Mouse (Mus musculus) gastrocnemius, adult 18-20 months (tissue): Measurements from ENCODE around the gene Vps33a. TPM values are rescaled to one million over a fixed set of nuclear protein-coding genes. Genes with fewer than 3 reads are reported as not detected.
"Not testable (repeated sequence)": the region's sequence is repeated elsewhere in the genome, so short reads cannot be mapped to it uniquely, and the experiment has no call there.

ENCODE experiments used
- DNase-seq: peaks from one replicate; pipeline ENCODE4 v3.0.0; 2021; ENCODE audit warnings: low spot score
- total RNA-seq, 2 experiments: library from RNA; stranded (reverse); gene quantifications; 2 replicates each; pipeline ENCODE4 v1.2.3; 2021

Vps33a gene
- total RNA-seq, 2 experiments from 2014 or later, result 32.1 to 39.9 TPM

DNA sequence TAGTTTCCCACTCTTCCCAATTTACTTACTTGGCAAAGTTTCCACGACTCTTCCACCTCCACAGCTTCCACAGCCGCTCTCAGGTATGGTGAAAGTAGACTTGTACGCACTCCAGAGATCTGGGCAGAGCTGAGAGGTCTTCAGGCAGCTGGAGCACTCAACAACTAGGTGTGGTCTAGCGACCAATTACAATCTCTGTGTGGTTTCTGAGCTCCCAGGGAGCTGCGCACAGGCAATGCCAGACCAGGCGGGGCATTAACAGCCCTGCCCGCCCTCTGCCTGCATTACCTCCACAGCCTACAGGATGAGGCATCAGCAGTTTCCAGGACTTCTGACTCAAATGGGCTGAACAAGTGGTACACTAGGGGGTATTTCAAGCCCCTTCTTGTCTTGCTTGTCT is 47.6 kb downstream of the Vps33a start, which contains the start of gene Gm49027:
Gene Gm49027, minus strand, starts transcription at position 208 of the 400 bp plus-strand sequence.
- no peak for DNase-seq

DNA sequence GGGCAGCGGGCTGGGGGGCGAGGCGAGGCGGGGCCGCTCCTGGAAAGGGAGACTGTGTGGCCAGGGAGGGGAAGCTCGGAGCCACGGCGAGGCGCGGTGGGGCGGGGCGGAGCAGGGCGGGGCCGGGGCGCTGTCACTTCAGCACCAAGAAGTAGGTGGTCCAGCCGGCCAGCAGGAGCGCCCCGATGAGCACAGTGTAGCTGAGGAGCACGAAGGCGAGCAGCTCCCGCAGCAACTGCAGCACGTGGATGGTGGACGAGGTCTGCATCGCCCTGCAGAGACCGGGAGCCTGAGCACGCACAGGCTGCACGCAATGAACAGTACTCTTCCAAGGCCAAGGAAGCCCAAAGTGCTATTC is 48.5 kb downstream of the Vps33a start:
- no peak for DNase-seq

DNA sequence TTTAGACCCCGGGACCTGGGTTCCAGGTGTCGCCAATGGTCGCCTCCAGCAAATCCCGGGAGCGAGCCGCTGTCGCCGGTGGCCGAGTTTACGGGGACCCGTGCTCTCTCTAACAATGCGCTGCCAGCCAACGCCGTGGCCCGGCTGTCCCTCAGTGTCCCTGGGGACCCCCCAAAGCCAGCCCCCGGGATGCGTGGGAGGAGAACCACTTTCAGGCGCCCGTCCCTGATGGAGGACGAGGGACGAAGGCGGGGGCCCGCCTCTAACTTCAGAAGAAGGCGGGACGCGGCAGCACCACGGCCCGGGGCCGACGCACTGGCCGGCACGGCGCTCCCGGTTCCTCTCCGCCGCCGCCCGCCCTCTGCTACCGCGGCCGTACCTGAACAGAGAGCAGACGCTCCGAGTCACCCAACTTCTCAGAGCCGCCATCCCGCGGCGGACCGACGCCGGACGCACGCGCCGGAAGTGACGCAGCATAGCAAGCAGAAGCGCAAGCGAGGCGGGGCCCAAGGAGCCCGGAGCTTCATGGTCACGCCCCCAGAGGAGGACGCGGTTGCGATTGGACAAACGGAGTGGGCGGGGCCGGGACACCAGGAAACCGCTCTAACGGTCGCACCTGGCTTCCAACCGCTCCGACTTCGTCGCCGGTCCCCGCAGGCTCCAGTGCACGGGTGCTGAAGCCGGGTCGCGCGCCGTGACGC is 49.0 kb downstream of the Vps33a start, which contains the start of gene Diablo:
Gene Diablo, minus strand, starts transcription at position 485 of the 701 bp plus-strand sequence.
- DNase-seq, result peak; percentile 98

DNA sequence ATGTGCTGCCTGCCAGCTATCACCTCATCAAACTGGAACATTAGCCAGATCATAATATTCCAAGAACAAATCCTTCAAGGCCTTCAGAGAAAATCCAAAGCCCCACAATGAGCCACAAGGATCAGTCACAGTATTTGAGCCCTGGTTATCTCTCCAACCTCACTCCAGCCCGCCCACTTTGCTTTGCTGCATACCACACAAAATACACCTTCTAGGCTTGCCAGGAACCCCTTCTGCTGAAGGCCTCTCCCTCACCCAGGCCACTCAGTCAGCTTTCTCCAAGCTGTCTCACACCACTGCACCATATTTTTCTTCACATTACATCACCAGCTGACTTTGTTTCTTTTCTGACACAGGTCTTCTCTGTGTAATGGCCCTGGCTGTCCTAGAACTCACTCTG is 50.7 kb downstream of the Vps33a start:
- no peak for DNase-seq

DNA sequence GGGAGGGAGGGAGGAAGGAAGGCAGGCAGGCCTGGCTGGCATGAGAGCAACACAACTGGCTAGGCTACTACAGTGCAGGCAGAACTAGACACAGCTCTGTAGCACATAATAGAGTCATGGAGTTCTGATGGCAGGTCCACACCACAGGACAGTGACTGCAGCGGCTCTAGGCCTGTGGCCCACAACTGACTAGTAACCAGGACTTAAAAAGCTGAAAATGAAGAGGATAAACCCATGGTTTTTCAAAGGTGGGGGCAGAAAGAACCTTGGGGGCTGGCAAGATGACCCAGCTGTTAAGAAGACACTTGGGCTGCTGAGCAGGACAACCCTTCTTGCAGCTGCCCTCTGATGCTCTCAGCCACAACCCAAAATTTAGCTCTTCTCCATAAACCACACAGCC is 51.2 kb downstream of the Vps33a start:
- no peak for DNase-seq

DNA sequence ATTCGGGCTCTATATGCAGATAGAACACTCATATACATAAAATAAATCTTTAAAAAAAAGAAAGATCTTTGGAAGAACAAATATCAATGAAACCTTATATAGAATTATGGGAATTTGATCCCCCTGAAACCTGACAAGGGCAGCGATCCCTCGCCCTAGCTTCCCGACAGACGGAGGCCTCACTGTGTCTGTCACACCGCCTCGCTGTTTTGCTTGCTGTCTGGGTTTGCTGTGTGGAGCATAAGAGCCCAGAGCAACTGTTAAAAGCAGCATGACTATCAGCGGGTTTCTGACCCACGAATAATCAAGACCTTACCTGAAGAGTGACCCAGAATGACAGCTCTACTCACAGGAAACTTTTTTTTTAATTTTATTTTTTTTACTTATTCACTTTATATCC is 52.2 kb downstream of the Vps33a start:
- no peak for DNase-seq

DNA sequence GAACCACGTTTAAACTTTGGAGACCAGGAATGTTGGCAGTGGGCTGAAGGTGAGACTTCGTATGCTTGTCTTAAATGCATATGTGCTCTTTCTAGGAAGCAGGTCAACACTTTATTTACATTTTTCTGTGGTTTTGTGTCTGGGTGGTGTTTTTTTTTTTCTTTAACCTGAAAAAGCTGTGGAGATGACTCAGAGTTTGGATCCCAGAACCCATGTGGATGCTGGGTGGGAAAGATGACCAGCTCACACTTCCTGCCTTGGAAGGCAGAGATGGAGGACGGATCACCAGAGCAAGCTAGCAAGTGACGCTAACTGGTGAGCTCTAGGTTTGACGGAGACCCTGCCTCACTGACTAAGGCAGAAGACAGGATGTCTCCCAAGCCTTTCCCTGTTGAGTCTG is 58.0 kb downstream of the Vps33a start:
- no peak for DNase-seq

DNA sequence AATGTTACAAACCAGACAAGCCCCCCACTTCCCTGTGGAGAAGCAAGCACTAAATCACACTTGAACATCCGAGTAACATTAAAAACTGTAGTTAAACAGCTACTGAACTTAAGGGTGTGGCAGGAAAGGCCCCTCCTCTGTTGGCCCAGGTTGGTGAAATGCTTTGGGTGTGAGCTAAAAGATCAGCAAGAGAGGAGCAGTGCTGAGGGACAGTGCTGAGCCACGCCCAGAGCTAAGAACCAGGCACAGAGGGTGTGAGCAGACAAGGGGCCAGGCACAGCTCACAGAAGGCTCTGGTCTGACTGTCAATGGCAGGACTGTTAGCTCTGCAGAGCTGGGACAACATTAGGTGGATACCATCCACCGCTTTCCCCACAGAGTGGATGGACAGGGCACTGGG is 60.7 kb downstream of the Vps33a start:
- no peak for DNase-seq

DNA sequence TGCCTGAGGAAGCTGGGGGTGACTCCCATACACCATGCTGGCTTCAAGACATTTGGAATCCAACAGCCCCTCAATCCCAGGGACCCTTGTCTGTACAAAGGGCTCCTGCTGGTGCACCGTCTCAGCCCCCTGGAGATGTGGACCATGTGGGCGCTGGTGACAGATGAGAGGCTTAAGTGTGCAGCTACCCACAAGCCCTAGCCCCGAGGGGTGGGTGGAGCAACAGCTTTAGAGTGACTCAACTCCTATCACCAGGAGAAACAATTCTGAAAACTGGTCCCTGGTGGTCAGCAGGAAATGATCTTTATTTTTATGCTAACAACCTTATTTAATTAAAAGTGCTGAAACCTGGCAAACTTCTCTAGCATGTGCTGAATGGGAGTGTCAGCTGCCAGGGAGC is 61.4 kb downstream of the Vps33a start:
- not testable (repeated sequence) for DNase-seq

DNA sequence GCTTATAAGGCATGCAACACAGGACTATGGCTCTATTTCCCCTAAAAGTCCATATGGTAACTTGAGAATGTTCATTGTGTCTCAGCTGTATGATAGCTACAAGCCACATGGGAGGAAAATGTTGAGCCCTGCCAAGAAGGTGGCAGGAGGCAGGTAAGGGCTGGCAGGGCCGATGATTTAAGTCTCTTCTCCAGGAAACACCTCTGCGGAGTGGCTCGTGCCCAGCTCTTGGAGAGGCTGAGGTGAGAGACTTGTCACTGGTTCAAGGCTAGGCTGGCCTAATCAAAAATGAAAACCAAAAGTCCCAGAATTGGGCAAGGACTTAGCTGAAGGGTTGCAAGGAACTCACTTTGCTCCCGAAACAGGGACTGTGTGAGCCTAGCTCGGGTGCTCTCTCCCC is 62.7 kb downstream of the Vps33a start, which contains the start of gene B3gnt4:
Gene B3gnt4, plus strand, starts transcription at position 301 of the 400 bp plus-strand sequence.
- DNase-seq, result no peak

DNA sequence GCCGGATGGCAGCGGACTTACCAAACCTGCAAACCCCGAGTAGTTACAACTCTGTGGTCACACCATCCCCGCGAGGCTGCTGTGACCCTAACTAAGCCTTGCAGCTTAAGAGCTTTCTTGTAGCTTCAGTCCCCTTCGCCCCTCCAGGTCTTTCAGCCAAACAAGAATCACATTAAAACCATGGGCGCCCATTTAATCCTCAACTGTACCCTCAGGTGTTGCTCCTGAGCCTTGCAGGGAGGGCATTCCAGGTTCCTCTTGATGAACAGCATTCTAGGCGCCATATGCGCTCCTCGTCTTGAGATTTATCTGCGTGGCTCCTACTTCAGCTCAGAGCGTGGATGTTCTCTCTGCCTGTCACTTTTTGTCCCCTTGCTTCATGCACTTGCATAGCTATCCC is 63.9 kb downstream of the Vps33a start:
- DNase-seq, result no peak

DNA sequence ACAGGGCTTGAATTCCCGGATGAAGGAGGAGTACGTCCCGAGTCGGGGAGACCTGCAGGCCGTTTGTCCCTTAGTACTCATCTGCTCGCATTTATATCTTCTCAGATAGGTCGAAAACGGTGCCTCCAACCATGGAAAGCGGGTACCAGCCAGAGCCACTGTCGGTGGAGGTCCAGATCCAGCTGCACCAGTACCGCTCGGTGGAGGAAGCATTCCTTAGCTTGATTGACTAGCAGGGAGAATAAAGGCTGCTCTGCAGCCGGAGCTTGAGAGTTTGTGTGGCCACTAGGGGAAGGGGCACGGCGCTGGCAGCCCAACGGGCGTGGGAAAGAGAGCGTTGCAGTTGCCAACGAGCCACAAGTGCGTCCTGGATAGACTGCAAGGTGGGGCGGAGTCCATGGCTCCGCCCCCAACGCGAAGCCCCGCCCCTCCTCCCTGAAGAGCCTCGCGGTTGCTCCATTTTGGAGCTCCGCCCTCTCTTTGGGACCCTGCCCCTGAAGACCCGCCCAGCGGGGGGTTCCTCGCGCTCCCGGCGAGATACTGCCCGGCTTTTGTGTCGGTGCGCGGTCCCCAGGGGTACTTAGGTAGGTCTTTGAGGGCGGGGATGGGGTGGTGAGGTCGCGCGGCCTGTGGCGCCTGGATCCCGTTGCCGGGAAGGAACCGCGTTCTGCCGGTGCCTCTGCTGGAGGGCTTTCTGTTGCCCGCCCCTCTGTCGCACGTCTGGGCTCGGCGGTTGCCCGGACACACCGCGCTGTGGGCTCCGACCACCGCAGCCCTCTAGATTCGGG is 64.7 kb downstream of the Vps33a start:
- DNase-seq, result peak; percentile 71

DNA sequence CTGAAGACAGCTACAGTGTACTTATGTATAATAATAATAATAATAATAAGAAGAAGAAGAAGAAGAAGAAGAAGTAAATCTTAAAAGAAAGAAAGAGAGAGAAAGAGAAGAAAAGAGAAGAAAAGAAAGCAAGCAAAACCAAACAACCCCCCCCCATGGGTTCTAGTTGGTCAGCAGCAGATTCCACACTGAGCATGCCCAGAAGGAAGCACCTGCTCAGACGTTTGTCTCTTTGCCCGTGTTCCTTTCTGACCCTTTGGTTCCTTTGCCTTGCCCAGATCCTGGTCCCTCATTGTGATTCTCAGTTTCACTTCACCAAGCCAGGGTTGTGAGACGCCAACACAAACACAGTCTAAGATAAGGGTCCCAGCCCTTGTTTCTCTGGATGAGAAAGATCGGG is 70.9 kb downstream of the Vps33a start:
- DNase-seq, result no peak

DNA sequence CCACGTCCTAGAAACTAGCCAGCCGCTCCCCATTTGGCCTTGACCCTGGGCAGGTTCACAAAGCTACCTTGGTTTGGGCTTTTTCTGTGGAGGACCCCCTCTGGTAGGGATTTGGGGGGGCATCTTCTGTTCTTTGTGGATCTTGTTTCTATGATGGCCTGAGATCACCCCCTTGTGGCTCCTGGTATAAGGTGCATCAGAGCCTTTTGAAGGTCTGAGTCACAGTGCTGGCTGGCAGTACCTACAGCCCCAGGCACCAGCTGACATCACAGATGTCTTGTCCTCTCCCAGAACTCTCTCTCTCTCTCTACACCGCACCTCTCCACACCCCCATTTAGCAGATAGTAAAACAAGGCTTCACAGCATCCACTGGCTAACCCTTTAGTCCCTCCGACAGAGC is 73.1 kb downstream of the Vps33a start:
- no peak for DNase-seq

DNA sequence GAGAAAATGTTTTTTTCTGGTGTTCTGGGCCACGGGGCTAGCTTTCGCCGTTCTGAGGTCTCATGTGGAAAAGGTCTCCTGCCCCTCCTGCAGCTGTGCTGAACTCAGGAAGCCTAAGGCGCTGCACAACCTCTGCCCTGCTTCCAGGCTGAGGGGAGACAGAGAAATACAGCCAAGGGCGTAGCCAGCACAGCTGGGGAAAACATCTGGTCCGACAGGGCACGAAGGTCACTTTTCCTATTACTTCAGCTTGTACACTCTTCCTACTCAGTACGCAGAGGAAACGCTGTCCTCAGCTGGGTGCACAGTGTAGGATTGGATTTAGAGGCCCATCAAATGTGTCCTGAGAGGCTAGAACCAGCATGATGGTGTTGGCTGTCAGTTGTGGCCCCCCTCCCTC is 82.9 kb downstream of the Vps33a start:
- peak; percentile 71 for DNase-seq

DNA sequence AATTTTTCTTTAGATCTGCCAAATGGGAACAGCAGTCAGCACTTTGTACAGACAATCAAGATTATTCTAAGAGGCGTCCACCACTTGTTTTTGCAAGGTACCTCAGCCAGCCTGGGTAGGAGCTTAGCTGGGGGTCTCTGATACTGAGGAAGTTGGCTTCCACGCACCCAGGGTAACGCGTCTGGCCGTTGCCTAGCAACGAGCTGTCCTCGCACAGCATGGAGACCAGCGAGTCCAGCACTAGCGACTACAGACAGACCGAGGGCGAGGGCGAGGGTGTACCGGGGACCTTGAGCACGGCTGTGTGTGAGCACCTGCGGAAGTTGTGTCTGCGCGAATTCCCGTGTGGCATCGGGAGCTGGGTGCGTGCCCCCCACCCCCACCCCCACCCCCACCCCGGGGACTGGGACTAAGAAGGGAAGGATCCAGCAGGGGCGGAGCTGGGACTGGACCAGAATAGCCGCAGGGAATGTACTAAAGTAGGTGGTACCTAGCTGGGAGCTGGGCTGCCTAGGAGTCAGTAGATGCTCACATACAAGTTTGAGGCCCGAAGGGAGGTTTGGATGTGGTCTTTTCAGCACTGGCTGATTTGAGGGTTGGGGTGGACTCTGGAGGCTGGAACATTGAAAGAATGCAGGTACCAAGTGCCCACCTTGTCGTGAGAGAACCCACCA is 83.6 kb downstream of the Vps33a start, which contains the start of the genes Lrrc43 and Il31:
Gene Lrrc43, plus strand, starts transcription at position 194 of the 674 bp plus-strand sequence.
Gene Il31, minus strand, starts transcription at position 378 of the 674 bp plus-strand sequence.
- DNase-seq, result no peak

DNA sequence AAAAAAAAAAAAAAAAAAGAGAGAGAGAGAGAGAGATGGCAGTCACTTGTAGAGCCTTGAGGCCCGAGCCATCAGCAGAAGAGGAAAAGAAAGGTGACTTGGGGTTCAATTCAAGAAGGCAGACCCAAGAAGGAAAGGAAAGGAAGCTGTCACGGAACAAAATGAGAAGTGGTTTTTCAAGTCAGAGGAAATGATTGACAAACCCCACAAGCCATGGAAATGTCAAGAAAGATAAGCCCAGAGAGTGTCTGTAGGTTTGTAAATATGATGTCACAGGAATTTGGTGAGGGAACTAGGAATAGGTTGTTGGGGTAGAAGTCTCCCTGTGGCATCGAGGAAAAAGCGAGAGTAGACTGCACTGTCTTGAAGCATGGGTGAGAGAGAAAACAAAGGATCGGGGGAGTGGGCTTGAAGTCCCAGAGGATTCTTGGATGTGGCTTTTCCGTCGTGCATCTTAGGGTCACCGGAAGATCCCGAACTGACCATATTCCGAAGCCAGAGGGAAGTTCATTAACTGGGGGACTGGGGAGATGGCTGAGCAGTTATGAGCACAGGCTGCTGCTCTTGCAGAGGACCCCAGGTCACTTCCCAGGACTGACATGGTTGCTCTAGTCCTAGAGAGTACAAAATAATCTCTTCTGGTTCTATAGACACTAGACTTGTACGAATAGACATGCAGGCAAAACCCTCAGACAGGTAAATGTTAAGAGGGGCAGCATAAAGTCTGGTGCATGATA is 85.0 kb downstream of the Vps33a start:
- DNase-seq, result no peak
